Mouse (Mus musculus): Measurements from ENCODE around the gene Ubald1.

- TF ChIP-seq POLR2A (IDR thresholded peaks at IDR 0.05; ENCODE audit: insufficient read depth, low read length) (no peak), CTCF (IDR thresholded peaks at IDR 0.05; ENCODE audit: low read depth, low read length) (no peak), EP300 (IDR thresholded peaks at IDR 0.05; ENCODE audit: insufficient read depth, low read depth, low read length) (no peak)
Observed at GRCm38 (mm10) chr16:4916608-4917007, 36.5 kb upstream of the Ubald1 start.

All from ES-Bruce4 (cell line).